Mouse (Mus musculus) neutrophil, adult 59 days (primary cell): ENCODE results near the gene Rhoa. TPM values are rescaled to one million over a fixed set of nuclear protein-coding genes. Genes with fewer than 3 reads are reported as not detected.

Experiments
- total RNA-seq, 2 experiments: library from RNA; stranded (reverse); gene quantifications; 1 replicate in 1 of 2; 2 replicates in 1 of 2; pipeline ENCODE4 v1.2.4; 2023

Rhoa gene
- 100 to 1,000 TPM; 423 to 451 TPM for total RNA-seq

DNA sequence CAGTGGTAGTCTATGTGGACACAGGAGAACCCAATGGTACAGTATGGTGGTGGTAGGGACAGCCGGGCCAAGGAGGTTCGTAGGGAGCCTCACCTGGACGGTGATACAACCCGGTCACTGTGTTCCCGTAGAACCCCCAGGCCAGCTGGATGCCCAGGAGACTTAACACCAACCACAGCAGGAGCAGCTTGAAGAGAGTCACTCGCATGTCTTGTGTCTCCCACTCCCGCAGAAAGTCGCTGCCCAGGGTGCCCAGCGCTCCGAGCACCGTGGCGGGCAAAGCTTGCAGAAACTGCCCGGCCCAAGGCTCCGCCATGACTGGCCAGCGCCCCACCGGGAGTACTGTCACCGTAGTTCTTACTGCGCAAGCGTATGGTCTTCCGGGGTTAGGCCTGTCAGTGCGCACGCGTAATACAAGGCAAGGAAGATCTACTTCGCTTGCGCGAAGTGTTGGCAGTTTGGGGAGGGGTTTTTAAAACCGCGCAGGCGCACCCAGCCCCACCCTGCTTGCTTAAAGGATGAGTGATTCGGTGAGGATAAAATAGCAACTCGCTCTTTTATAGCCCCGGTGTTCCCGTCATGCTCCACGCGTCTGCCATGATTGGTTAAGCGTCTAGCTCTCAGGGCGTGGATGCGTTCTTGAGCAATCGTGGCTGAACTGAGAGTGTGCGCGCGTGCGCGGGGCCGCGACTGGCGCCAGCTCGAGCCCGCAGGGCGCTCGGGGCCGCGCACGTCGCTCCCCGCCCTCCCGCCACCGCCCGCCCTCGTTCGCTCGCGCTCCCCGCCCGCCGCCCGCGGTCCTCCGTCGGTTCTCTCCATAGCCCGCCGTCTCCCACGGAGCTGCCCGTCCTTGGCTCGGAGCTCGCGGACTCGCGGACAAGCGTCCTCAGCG, at the start of gene Rhoa, which contains the start of gene Tcta:
Rhoa (plus strand) TSS at position 501 of the 892 bp plus-strand sequence.
Tcta (minus strand) TSS at position 532 of the 892 bp plus-strand sequence.

GRCm38 (mm10) chr9:108263690-108264190, 42.2 kb upstream of the Rhoa start, which contains the start of gene Dag1:
Dag1 (minus strand) TSS chr9:108263958.

GRCm38 (mm10) chr9:108290016-108290750, 15.7 kb upstream of the Rhoa start, which contains the start of gene Nicn1:
Nicn1 (plus strand) TSS chr9:108290429.

DNA sequence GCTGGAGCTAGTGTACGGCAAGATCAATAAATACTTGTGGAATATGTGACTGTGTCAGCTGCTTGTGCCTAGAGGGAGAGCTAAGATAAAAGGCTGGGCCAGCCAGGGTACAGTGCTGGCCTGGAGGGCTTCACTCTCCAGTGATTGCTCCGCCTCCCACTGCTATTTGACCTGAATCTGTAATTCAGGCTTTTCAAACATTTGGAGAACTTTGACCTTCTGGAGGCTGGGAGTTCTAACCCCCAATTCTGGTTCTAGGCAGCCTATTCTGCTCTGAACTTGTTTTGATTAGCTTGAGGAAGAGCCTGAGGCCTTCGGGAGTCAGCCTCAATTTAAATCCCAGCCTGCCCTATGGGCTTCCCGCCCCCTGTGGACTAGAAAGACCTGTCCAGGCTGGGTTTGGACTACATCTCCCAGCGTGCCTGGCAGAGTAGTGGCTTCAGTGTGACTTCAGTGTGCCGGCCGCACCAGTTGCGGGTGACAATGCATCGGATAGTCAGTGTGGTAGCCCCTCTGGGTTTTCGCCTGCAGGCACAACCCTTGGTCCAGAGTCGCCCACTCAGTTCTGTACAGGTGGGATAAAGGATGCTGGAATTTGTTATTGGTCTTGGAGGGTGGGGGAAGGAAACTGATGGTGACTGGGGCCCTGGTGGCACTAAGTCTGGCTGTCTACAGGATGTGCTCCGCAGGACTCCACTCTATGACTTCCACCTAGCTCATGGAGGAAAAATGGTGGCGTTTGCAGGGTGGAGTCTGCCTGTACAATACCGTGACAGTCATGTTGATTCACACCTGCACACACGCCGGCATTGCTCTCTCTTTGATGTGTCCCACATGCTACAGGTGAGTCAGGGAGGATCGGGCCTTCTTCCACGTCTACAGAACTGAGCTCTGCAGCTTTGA, 9.2 kb upstream of the Rhoa start, which contains the start of gene Amt:
Amt (plus strand) TSS at position 401 of the 903 bp plus-strand sequence.

DNA sequence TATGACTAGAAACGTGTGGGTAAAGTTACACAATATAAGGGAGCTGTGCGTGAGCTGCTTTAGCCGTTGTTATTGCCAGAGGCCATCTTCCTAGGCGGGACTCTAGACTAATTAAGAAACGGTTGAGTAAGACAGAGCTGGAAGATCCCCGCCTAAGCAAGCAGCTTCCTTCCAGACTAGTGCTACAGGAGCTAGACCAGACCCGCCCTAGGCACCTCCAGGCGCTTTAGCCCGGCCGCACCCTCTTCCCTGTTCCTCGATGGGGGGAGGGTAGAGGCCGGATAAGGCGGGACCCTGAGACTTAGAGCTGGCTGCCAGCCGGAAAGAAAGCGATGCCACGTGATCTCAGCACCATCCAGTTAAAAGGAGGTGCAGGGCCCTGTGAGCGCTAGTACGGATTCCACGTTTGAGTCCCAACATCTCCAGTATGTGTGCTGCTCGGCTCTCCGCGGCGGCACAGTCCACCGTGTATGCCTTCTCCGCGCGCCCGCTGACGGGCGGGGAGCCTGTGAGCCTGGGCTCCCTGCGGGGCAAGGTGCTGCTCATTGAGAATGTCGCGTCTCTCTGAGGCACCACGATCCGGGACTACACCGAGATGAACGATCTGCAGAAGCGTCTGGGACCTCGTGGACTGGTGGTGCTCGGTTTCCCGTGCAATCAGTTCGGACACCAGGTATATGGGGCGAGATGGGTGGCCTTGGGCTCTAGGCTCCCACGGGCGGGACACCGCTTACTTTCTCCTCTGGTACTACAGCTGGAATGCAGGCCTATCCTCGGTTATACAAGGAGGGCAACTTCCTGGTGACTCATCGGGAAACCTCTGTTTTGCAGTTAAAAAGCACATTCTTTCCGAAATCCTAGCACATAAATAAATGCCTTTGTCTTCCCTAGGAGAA, 33.2 kb downstream of the Rhoa start, which contains the start of gene Gpx1:
Gpx1 (plus strand) TSS at position 18 of the 896 bp plus-strand sequence.

GRCm38 (mm10) chr9:108347540-108348289, 41.8 kb downstream of the Rhoa start, which contains the start of gene Usp4:
Usp4 (plus strand) TSS chr9:108347853.

Other genes with a start within 250 kb of the Rhoa start
- under 1 TPM in 1 of 2 experiments, not detected in 1; 0.20 TPM for gene Mst1, start 225.7 kb upstream of the Rhoa start, total RNA-seq
- gene Rnf123, start 222.8 kb upstream of the Rhoa start, total RNA-seq, result 10 to 100 TPM; 61.5 to 70.0 TPM
- 10 to 100 TPM; 43.3 to 53.5 TPM for gene Apeh, start 211.5 kb upstream of the Rhoa start, total RNA-seq
- under 1 TPM; 0.68 to 0.82 TPM for gene Bsn, start 115.7 kb upstream of the Rhoa start, total RNA-seq
- gene Dag1, start 42.2 kb upstream of the Rhoa start, total RNA-seq, result 1 to 10 TPM; 5.1 to 7.2 TPM
- gene Nicn1, start 15.7 kb upstream of the Rhoa start, total RNA-seq, result 1 to 10 TPM; 1.0 to 1.2 TPM
- gene Amt, start 9.3 kb upstream of the Rhoa start, total RNA-seq, result not detected
- gene Tcta, start within 50 bp of the Rhoa start, total RNA-seq, result 10 to 100 TPM; 11.6 to 14.1 TPM
- gene Gpx1, start 32.8 kb downstream of the Rhoa start, total RNA-seq, result 1,000 to 10,000 TPM; 1,293 to 1,411 TPM
- gene Usp4, start 41.7 kb downstream of the Rhoa start, total RNA-seq, result 100 to 1,000 TPM; 136 to 144 TPM
- 1 to 10 TPM in 1 of 2 experiments, under 1 TPM in 1; 0.98 to 1.5 TPM for gene 1700102P08Rik, start 86.7 kb downstream of the Rhoa start, total RNA-seq
- gene Ccdc36, start 122.4 kb downstream of the Rhoa start, total RNA-seq, result under 1 TPM in 1 of 2 experiments, not detected in 1; 0.18 TPM
- not detected for gene BC048562, start 130.4 kb downstream of the Rhoa start, total RNA-seq
- 10 to 100 TPM; 13.1 to 17.5 TPM for gene Ccdc71, start 154.4 kb downstream of the Rhoa start, total RNA-seq
- 1 to 10 TPM in 1 of 2 experiments, under 1 TPM in 1; 0.87 to 2.2 TPM for gene Klhdc8b, start 155.5 kb downstream of the Rhoa start, total RNA-seq
- 1 to 10 TPM in 1 of 2 experiments, under 1 TPM in 1; 0.29 to 1.7 TPM for gene Lamb2, start 173.6 kb downstream of the Rhoa start, total RNA-seq
- 100 to 1,000 TPM; 192 to 195 TPM for gene Usp19, start 184.5 kb downstream of the Rhoa start, total RNA-seq
- 100 to 1,000 TPM; 128 to 134 TPM for gene Qars, start 201.6 kb downstream of the Rhoa start, total RNA-seq
- gene Qrich1, start 210.7 kb downstream of the Rhoa start, total RNA-seq, result 10 to 100 TPM; 92.7 to 95.2 TPM